Mouse (Mus musculus): ENCODE measurements around the gene Olfr646. TPM values are rescaled to one million over a fixed set of nuclear protein-coding genes. Genes with fewer than 3 reads are reported as not detected.

Olfr646 gene
- polyA plus RNA-seq, 1 experiment from 2014 or later, result not detected

Other genes starting within 250 kb of the Olfr646 start
- not detected in 2 replicates for gene Olfr66, start 218.6 kb upstream of the Olfr646 start, polyA plus RNA-seq (2015; fragmentation: Nextera tagmentation; extraction: Ambion mirVana)
- not detected in 2 replicates for gene Olfr64, start 210.4 kb upstream of the Olfr646 start, polyA plus RNA-seq (2015; fragmentation: Nextera tagmentation; extraction: Ambion mirVana)
- not detected in 2 replicates for gene Olfr65, start 201.4 kb upstream of the Olfr646 start, polyA plus RNA-seq (2015; fragmentation: Nextera tagmentation; extraction: Ambion mirVana)
- gene Olfr631, start 176.0 kb upstream of the Olfr646 start, polyA plus RNA-seq (2015; fragmentation: Nextera tagmentation; extraction: Ambion mirVana), result not detected in 2 replicates
- gene Olfr632, start 170.5 kb upstream of the Olfr646 start, polyA plus RNA-seq (2015; fragmentation: Nextera tagmentation; extraction: Ambion mirVana), result not detected in 2 replicates
- gene Olfr633, start 160.4 kb upstream of the Olfr646 start, polyA plus RNA-seq (2015; fragmentation: Nextera tagmentation; extraction: Ambion mirVana), result not detected in 2 replicates
- 0.01 TPM in 2 replicates for gene Olfr635, start 133.7 kb upstream of the Olfr646 start, polyA plus RNA-seq (2015; fragmentation: Nextera tagmentation; extraction: Ambion mirVana)
- gene Olfr638, start 106.1 kb upstream of the Olfr646 start, polyA plus RNA-seq (2015; fragmentation: Nextera tagmentation; extraction: Ambion mirVana), result not detected in 2 replicates
- not detected in 2 replicates for gene Olfr639, start 87.6 kb upstream of the Olfr646 start, polyA plus RNA-seq (2015; fragmentation: Nextera tagmentation; extraction: Ambion mirVana)
- gene Olfr640, start 79.3 kb upstream of the Olfr646 start, polyA plus RNA-seq (2015; fragmentation: Nextera tagmentation; extraction: Ambion mirVana), result not detected in 2 replicates
- gene Olfr641, start 69.4 kb upstream of the Olfr646 start, polyA plus RNA-seq (2015; fragmentation: Nextera tagmentation; extraction: Ambion mirVana), result not detected in 2 replicates
- gene Olfr642, start 52.2 kb upstream of the Olfr646 start, polyA plus RNA-seq (2015; fragmentation: Nextera tagmentation; extraction: Ambion mirVana), result not detected in 2 replicates
- gene 4930516K23Rik, start 43.4 kb upstream of the Olfr646 start, polyA plus RNA-seq (2015; fragmentation: Nextera tagmentation; extraction: Ambion mirVana), result not detected in 2 replicates
- not detected in 2 replicates for gene Olfr644, start 33.0 kb upstream of the Olfr646 start, polyA plus RNA-seq (2015; fragmentation: Nextera tagmentation; extraction: Ambion mirVana)
- not detected in 2 replicates for gene Olfr645, start 19.4 kb upstream of the Olfr646 start, polyA plus RNA-seq (2015; fragmentation: Nextera tagmentation; extraction: Ambion mirVana)
- not detected in 2 replicates for gene Ubqln5, start 25.0 kb downstream of the Olfr646 start, polyA plus RNA-seq (2015; fragmentation: Nextera tagmentation; extraction: Ambion mirVana)
- gene Olfr643, start 32.5 kb downstream of the Olfr646 start, polyA plus RNA-seq (2015; fragmentation: Nextera tagmentation; extraction: Ambion mirVana), result not detected in 2 replicates
- not detected in 2 replicates for gene Ubqln3, start 38.4 kb downstream of the Olfr646 start, polyA plus RNA-seq (2015; fragmentation: Nextera tagmentation; extraction: Ambion mirVana)
- gene Ubqlnl, start 45.7 kb downstream of the Olfr646 start, polyA plus RNA-seq (2015; fragmentation: Nextera tagmentation; extraction: Ambion mirVana), result not detected in 2 replicates
- not detected in 2 replicates for gene Olfm5, start 60.0 kb downstream of the Olfr646 start, polyA plus RNA-seq (2015; fragmentation: Nextera tagmentation; extraction: Ambion mirVana)
- 0.15 and 0.19 TPM in 2 replicates for gene Olfr648, start 78.5 kb downstream of the Olfr646 start, polyA plus RNA-seq (2015; fragmentation: Nextera tagmentation; extraction: Ambion mirVana)
- not detected in 2 replicates for gene Olfr649, start 91.1 kb downstream of the Olfr646 start, polyA plus RNA-seq (2015; fragmentation: Nextera tagmentation; extraction: Ambion mirVana)
- 2.3 and 2.6 TPM in 2 replicates for gene Trim6, start 113.9 kb downstream of the Olfr646 start, polyA plus RNA-seq (2015; fragmentation: Nextera tagmentation; extraction: Ambion mirVana)
- gene Trim34a, start 139.6 kb downstream of the Olfr646 start, polyA plus RNA-seq (2015; fragmentation: Nextera tagmentation; extraction: Ambion mirVana), result 1.9 and 2.5 TPM in 2 replicates
- 0.22 and 0.37 TPM in 2 replicates for gene Trim5, start 183.2 kb downstream of the Olfr646 start, polyA plus RNA-seq (2015; fragmentation: Nextera tagmentation; extraction: Ambion mirVana)
- 6.1 TPM in 2 replicates for gene Trim12a, start 210.6 kb downstream of the Olfr646 start, polyA plus RNA-seq (2015; fragmentation: Nextera tagmentation; extraction: Ambion mirVana)
- 0.27 TPM in 1 of 2 replicates, not detected in the other for gene Trim34b, start 224.6 kb downstream of the Olfr646 start, polyA plus RNA-seq (2015; fragmentation: Nextera tagmentation; extraction: Ambion mirVana)
- gene Trim12c, start 248.5 kb downstream of the Olfr646 start, polyA plus RNA-seq (2015; fragmentation: Nextera tagmentation; extraction: Ambion mirVana), result 2.8 and 3.0 TPM in 2 replicates